Mouse (Mus musculus) embryonic facial prominence, embryonic 11.5 days (tissue): ENCODE results near the gene Dcun1d1. TPM values are rescaled to one million over a fixed set of nuclear protein-coding genes. Genes with fewer than 3 reads are reported as not detected.

Source experiments
- ATAC-seq: fragments of 200-750 bp; cut with Nextera tagmentation; replicated peaks from 2 replicates; pipeline ENCODE4 v1.8.0; 2017; ENCODE audit warnings: low read depth; ENCODE audit not compliant: insufficient number of reproducible peaks, low FRiP score, low TSS enrichment
- DNase-seq: peaks from one replicate; pipeline ENCODE4 v3.0.0-alpha.2; 2015; ENCODE audit warnings: low spot score
- H3K27ac ChIP-seq: fragments of 300-500 bp; sonication (generic); replicated peaks from 2 replicates; pipeline ENCODE4 v1.5.1; 2014; ENCODE audit warnings: mild to moderate bottlenecking, low read depth, low read length, control low read depth
- H3K27me3 ChIP-seq: fragments of 300-500 bp; sonication (generic); 2 replicates; pipeline ENCODE4 v1.6.1; 2014; ENCODE audit warnings: mild to moderate bottlenecking, low read length, moderate library complexity, mixed read lengths; ENCODE audit not compliant: control insufficient read depth, insufficient read depth
- H3K36me3 ChIP-seq: fragments of 300-500 bp; sonication (generic); replicated peaks from 2 replicates; pipeline ENCODE4 v1.6.1; 2014; ENCODE audit warnings: low read depth, mild to moderate bottlenecking, low read length, moderate library complexity, mixed read lengths; ENCODE audit not compliant: control insufficient read depth, insufficient read depth
- H3K4me1 ChIP-seq: fragments of 300-500 bp; sonication (generic); 2 replicates; pipeline ENCODE4 v1.6.1; 2014; ENCODE audit warnings: low read length, mixed read lengths; ENCODE audit not compliant: control insufficient read depth, insufficient read depth
- H3K4me2 ChIP-seq: fragments of 300-500 bp; sonication (generic); 2 replicates; pipeline ENCODE4 v1.6.1; 2014; ENCODE audit warnings: low read depth, mild to moderate bottlenecking, control low read depth, low read length, moderate library complexity
- H3K4me3 ChIP-seq: fragments of 300-500 bp; sonication (generic); 2 replicates; pipeline ENCODE4 v1.5.1; 2014; ENCODE audit warnings: low read depth, low read length, control low read depth
- H3K9ac ChIP-seq: fragments of 300-500 bp; sonication (generic); replicated peaks from 2 replicates; pipeline ENCODE4 v1.6.1; 2014; ENCODE audit warnings: mild to moderate bottlenecking, control low read depth, low read length
- H3K9me3 ChIP-seq: fragments of 300-500 bp; sonication (generic); replicated peaks from 2 replicates; pipeline ENCODE4 v1.6.1; 2016; ENCODE audit warnings: mild to moderate bottlenecking, low read length, inconsistent platforms, mixed read lengths; ENCODE audit not compliant: control insufficient read depth
- WGBS: fragments of 180-500 bp; shearing (Covaris S2); extraction: QIAGEN DNeasy Blood & Tissue Kit; methylation state at CpG from one replicate; pipeline ENCODE4 v1.1.7; 2014; 5-methylcytosine and 5-hydroxymethylcytosine counted together
- polyA plus RNA-seq: library from polyadenylated mRNA; unstranded; fragments of >200 nt; fragmentation: Nextera tagmentation; extraction: Ambion mirVana; gene quantifications from 2 replicates; pipeline ENCODE4 v1.2.1, GENCODE M21; 2014

The Dcun1d1 gene
- polyA plus RNA-seq, 1 experiment from 2014 or later = 119 TPM

DNA sequence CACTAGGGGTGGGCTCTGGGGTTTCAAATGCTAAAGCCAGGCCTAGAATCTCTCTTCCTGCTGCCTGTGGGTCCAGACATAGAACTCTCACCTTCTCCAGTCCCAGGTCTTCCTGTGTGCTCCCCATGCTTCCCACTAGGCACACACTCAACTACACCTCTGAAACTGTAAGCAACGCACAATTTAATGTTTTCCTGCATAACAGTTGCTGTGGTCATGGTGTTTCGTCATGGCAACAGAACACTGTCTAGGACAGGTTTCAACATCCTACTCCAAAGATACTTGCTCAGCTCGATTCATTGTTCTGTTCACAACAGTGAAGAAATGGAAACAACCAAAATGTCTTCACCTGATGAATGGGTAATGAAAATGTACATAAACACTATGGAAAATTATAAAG, 38.1 kb downstream of the Dcun1d1 start:
- WGBS = 97% methylated on average over 3 of the region's 3 CpGs
- no peak for ATAC-seq
- no peak overlapping the region for H3K4me3 ChIP-seq
- H3K27ac ChIP-seq = no peak overlapping the region
- H3K9me3 ChIP-seq = no peaks in the 10 kb centered on the region
- no peaks in the 10 kb centered on the region for H3K4me1 ChIP-seq
- no peaks in the 10 kb centered on the region; the same call in 1 of the 2 replicates for H3K36me3 ChIP-seq
- no peak overlapping the region for H3K4me2 ChIP-seq
- H3K27me3 ChIP-seq = no peaks in the 10 kb centered on the region
- H3K9ac ChIP-seq = no peak overlapping the region
- no peak for DNase-seq

DNA sequence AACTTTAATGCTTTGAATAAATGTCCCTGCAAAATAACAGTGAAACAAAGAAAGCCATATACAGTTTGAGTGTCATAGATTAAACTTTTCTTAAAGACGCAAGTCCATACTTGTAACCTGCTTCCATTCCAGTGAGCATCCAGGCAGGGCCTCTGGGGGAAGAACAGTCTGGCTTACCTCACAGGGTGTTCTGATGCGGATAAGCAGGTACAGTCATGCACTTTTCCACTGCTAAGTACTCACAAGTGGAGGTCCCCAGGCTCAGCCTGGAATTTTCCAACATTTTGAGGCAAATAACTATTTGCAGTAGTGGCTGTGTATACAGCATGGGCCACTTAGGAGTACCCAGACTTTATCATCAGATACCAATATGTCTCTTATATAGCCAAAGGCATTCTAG, 39.3 kb downstream of the Dcun1d1 start:
- Histone ChIP-seq H3K4me1 (no peaks in the 10 kb centered on the region), H3K9ac (no peak overlapping the region), H3K36me3 (no peaks in the 10 kb centered on the region; the same call in 1 of the 2 replicates), H3K27ac (no peak overlapping the region), H3K4me3 (no peak overlapping the region), H3K27me3 (no peaks in the 10 kb centered on the region), H3K4me2 (no peak overlapping the region), H3K9me3 (no peaks in the 10 kb centered on the region)
- 96% methylated on average over 2 of the region's 2 CpGs for WGBS
- no peak for DNase-seq
- no peak for ATAC-seq

DNA sequence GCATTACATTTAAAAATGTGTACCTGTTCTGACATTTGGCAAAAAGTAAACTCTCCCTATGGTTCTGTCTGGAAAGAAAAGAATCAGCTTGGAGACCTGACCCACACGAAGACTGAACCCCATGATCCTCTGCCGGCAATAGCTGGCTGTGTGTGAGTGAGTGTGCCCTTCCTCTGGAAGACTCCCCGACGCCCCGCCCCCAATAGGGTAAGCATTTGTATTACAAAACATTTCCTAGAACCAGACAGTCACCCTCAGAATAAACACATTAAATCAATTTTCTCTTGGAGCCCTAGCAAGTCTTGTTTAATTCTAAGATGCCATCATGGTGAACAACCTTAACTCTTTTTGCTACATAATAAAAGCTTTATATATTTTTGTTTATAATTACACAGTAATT, 44.1 kb downstream of the Dcun1d1 start:
- H3K27ac ChIP-seq = no peak overlapping the region
- no peak overlapping the region for H3K4me2 ChIP-seq
- no peaks in the 10 kb centered on the region for H3K9me3 ChIP-seq
- H3K4me1 ChIP-seq = no peaks in the 10 kb centered on the region
- no peak overlapping the region for H3K9ac ChIP-seq
- DNase-seq (no peak), ATAC-seq (no peak)
- H3K36me3 ChIP-seq = peaks cover 3% of the 10 kb centered on the region
- no peaks in the 10 kb centered on the region for H3K27me3 ChIP-seq
- 87% methylated on average over 5 of the region's 5 CpGs for WGBS
- H3K4me3 ChIP-seq = no peak overlapping the region

DNA sequence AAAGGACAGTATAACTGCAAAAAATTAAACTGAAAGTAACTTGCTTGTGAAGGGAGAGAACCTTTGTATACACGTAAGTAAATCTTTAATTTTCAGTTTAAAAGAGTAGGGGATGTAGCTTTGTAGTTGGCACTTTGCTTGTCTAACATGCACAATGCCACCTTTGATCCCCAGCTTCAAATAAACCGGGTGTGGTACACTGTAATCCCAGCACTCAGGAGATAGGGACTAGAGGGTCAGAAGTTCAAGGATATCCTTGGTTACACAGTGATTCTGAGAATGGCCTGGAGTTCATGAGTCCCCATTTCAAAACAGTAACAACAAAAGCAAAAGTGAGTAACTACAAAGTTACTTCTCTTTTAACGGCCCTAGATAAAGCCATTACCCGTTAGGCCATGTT, 46.1 kb downstream of the Dcun1d1 start:
- H3K36me3 ChIP-seq = peaks cover 3% of the 10 kb centered on the region
- ATAC-seq (no peak), DNase-seq (no peak)
- WGBS = 94% methylated on average over 4 of the region's 4 CpGs
- no peaks in the 10 kb centered on the region for H3K4me1 ChIP-seq
- H3K9me3 ChIP-seq = no peaks in the 10 kb centered on the region
- H3K4me2 ChIP-seq = no peak overlapping the region
- no peaks in the 10 kb centered on the region for H3K27me3 ChIP-seq
- H3K9ac ChIP-seq = no peak overlapping the region
- no peak overlapping the region for H3K27ac ChIP-seq
- H3K4me3 ChIP-seq = no peak overlapping the region

DNA sequence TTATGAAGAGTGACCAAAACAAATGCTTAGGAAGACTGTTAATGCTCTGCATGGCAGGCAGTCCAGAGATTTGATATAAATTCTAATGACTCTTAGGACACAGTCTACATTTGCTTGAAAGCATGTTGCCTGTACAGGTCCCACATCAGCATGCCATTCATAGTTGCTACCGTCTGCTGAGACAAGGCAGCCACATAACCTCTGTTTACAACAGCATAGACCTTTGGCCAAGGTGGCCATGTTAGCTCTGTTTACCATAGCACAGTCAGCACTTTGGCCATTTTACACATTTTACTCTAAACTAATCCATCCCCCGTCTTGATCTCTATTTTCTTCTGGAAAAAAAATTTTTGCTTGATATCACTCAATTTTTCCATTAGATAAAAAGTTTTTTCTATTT, 47.7 kb downstream of the Dcun1d1 start:
- DNase-seq = no peak
- Histone ChIP-seq H3K4me2 (no peak overlapping the region), H3K27me3 (no peaks in the 10 kb centered on the region), H3K4me3 (no peak overlapping the region), H3K36me3 (peaks cover 3% of the 10 kb centered on the region), H3K9me3 (no peaks in the 10 kb centered on the region), H3K27ac (no peak overlapping the region), H3K9ac (no peak overlapping the region), H3K4me1 (no peaks in the 10 kb centered on the region)
- ATAC-seq = no peak
- WGBS = 95% methylated on average over 2 of the region's 2 CpGs

DNA sequence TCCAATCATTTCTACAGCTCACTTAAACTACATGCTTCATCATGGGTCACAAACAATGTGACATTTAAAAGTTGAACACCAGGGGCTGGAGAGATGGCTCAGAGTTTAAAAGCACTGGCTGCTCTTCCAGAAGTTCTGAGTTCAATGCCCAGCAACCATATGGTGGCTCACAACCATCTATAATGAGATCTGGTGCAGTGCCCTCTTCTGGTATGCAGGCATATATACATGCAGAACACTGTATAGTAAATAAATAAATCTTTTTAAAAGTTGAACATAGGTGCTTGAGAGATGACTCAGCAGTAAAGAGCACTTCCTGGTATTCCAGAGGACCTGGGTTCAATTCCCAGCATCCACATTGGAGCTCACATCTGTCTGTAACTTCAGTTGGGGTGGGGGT, 54.0 kb downstream of the Dcun1d1 start:
- H3K4me1 ChIP-seq = no peaks in the 10 kb centered on the region
- no peak overlapping the region for H3K27ac ChIP-seq
- no peak overlapping the region for H3K4me3 ChIP-seq
- H3K36me3 ChIP-seq = no peaks in the 10 kb centered on the region; the same call in 1 of the 2 replicates
- no peak overlapping the region for H3K4me2 ChIP-seq
- no peak overlapping the region for H3K9ac ChIP-seq
- DNase-seq = no peak
- no peak for ATAC-seq
- no peaks in the 10 kb centered on the region for H3K27me3 ChIP-seq
- no peaks in the 10 kb centered on the region for H3K9me3 ChIP-seq

DNA sequence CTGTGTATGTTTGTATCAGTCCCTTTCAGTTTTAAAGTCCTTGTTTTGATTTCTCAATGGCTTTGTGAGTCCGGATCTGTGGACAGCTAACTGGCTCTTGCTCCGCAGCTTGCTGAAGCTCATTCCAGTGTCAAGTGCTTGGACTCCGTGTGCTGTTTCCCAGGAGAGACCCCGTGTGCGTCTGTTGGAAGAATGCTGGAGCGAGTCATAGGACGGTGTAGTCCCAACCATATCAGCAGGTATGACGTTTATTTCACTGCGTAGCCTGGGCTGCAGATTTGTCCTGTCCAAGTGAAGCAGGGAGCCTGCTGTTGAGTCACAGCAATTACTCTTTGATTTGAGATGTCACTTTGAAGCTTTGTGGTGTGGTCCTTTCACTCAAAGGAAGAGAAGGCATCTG, 87.9 kb downstream of the Dcun1d1 start:
- DNase-seq = no peak
- WGBS = 87% methylated on average over 9 of the region's 9 CpGs
- no peak for ATAC-seq

More for the DNA sequence above, 87.9 kb downstream of the Dcun1d1 start:
- Histone ChIP-seq H3K4me3 (no peak overlapping the region), H3K9me3 (no peaks in the 10 kb centered on the region), H3K9ac (no peak overlapping the region), H3K4me1 (no peaks in the 10 kb centered on the region), H3K4me2 (no peak overlapping the region), H3K27me3 (no peaks in the 10 kb centered on the region), H3K36me3 (no peaks in the 10 kb centered on the region), H3K27ac (no peak overlapping the region)
